Mouse (Mus musculus): Measurements from ENCODE around the gene Trpv3. TPM values are rescaled to one million over a fixed set of nuclear protein-coding genes. Genes with fewer than 3 reads are reported as not detected.
A peak's percentile ranks its signal among the peaks of the same experiment; 100 is the strongest.
"Not testable (repeated sequence)": the region's sequence is repeated elsewhere in the genome, so short reads cannot be mapped to it uniquely, and the experiment has no call there.

Gene Trpv3
- polyA plus RNA-seq, 1 experiment from 2014 or later: 0.01 TPM

- no peak overlapping the region for H3K9ac ChIP-seq
- 64% methylated on average over 1 of the region's 1 CpGs for WGBS (ENCODE audit: insufficient replicate concordance)
- H3K4me3 ChIP-seq (replicated peaks): no peak overlapping the region
- ATAC-seq (ENCODE audit: low read depth) (no peak), DNase-seq (no peak)
- H3K27me3 ChIP-seq: no peaks in the 10 kb centered on the region
- no peaks in the 10 kb centered on the region for H3K4me1 ChIP-seq (replicated peaks)
- H3K36me3 ChIP-seq: no peaks in the 10 kb centered on the region
- H3K9me3 ChIP-seq (replicated peaks): no peaks in the 10 kb centered on the region
- no peak overlapping the region for H3K4me2 ChIP-seq
- no peak overlapping the region for H3K27ac ChIP-seq
Measured at GRCm38 (mm10) chr11:73289621-73290020, 22.4 kb downstream of the Trpv3 start.

GRCm38 (mm10) chr11:73303123-73303522, 35.9 kb downstream of the Trpv3 start:
- H3K9me3 ChIP-seq (replicated peaks): no peaks in the 10 kb centered on the region
- H3K36me3 ChIP-seq: no peaks in the 10 kb centered on the region
- H3K27ac ChIP-seq: no peak overlapping the region
- WGBS (ENCODE audit: insufficient replicate concordance): 45% methylated on average over 2 of the region's 2 CpGs
- H3K9ac ChIP-seq: no peak overlapping the region
- H3K27me3 ChIP-seq: no peaks in the 10 kb centered on the region
- DNase-seq (no peak), ATAC-seq (ENCODE audit: low read depth) (no peak)
- no peak overlapping the region for H3K4me3 ChIP-seq (replicated peaks)
- H3K4me2 ChIP-seq: no peak overlapping the region
- H3K4me1 ChIP-seq (replicated peaks): no peaks in the 10 kb centered on the region

- WGBS (ENCODE audit: insufficient replicate concordance): 37% methylated on average over 3 of the region's 3 CpGs
- Histone ChIP-seq H3K27ac (no peak overlapping the region), H3K9ac (no peak overlapping the region), H3K4me1 (replicated peaks) (no peaks in the 10 kb centered on the region), H3K27me3 (no peaks in the 10 kb centered on the region), H3K36me3 (no peaks in the 10 kb centered on the region), H3K9me3 (replicated peaks) (no peaks in the 10 kb centered on the region), H3K4me2 (no peak overlapping the region), H3K4me3 (replicated peaks) (no peak overlapping the region)
- ATAC-seq (ENCODE audit: low read depth): no peak
- DNase-seq: no peak
Measured at GRCm38 (mm10) chr11:73315961-73316360, 48.8 kb downstream of the Trpv3 start.

GRCm38 (mm10) chr11:73318581-73318980, 51.4 kb downstream of the Trpv3 start:
- H3K4me1 ChIP-seq (replicated peaks); DNase-seq; H3K27ac ChIP-seq; ATAC-seq (ENCODE audit: low read depth); H3K4me3 ChIP-seq (replicated peaks); H3K4me2 ChIP-seq; H3K9ac ChIP-seq; H3K36me3 ChIP-seq; H3K27me3 ChIP-seq; H3K9me3 ChIP-seq (replicated peaks): not testable (repeated sequence)
- 58% methylated on average over 2 of the region's 2 CpGs for WGBS (ENCODE audit: insufficient replicate concordance)

GRCm38 (mm10) chr11:73321064-73321463, 53.9 kb downstream of the Trpv3 start:
- WGBS (ENCODE audit: insufficient replicate concordance): 75% methylated on average over 13 of the region's 13 CpGs
- H3K36me3 ChIP-seq; ATAC-seq (ENCODE audit: low read depth); H3K4me1 ChIP-seq (replicated peaks); H3K9ac ChIP-seq; DNase-seq; H3K27ac ChIP-seq; H3K9me3 ChIP-seq (replicated peaks); H3K27me3 ChIP-seq; H3K4me3 ChIP-seq (replicated peaks); H3K4me2 ChIP-seq: not testable (repeated sequence)

- DNase-seq (no peak), ATAC-seq (ENCODE audit: low read depth) (no peak)
- no peaks in the 10 kb centered on the region for H3K27me3 ChIP-seq
- no peak overlapping the region for H3K9ac ChIP-seq
- no peak overlapping the region for H3K4me2 ChIP-seq
- no peaks in the 10 kb centered on the region for H3K9me3 ChIP-seq (replicated peaks)
- no peak overlapping the region for H3K27ac ChIP-seq
- H3K36me3 ChIP-seq: no peaks in the 10 kb centered on the region
- no peaks in the 10 kb centered on the region for H3K4me1 ChIP-seq (replicated peaks)
- no peak overlapping the region for H3K4me3 ChIP-seq (replicated peaks)
- 51% methylated on average over 9 of the region's 9 CpGs for WGBS (ENCODE audit: insufficient replicate concordance)
Measured at GRCm38 (mm10) chr11:73323906-73324830, 57.0 kb downstream of the Trpv3 start.

GRCm38 (mm10) chr11:73326485-73326886, 59.3 kb downstream of the Trpv3 start:
- WGBS (ENCODE audit: insufficient replicate concordance): 27% methylated on average over 12 of the region's 12 CpGs
- Histone ChIP-seq H3K9me3 (replicated peaks) (no peaks in the 10 kb centered on the region), H3K4me1 (replicated peaks) (no peaks in the 10 kb centered on the region), H3K4me2 (0 out of 2 replicates have a peak overlapping the region, but pooled peaks have one; percentile 17), H3K4me3 (replicated peaks) (peak overlapping the region; percentile 12; the same call in 1 of the 2 replicates), H3K27me3 (no peaks in the 10 kb centered on the region), H3K9ac (no peak overlapping the region), H3K27ac (peak overlapping the region; percentile 63), H3K36me3 (no peaks in the 10 kb centered on the region)
- ATAC-seq (ENCODE audit: low read depth) (peak; percentile 83), DNase-seq (no peak)

- ATAC-seq (ENCODE audit: low read depth): no peak
- Histone ChIP-seq H3K4me2 (no peak overlapping the region), H3K4me1 (replicated peaks) (no peaks in the 10 kb centered on the region), H3K27ac (no peak overlapping the region), H3K9ac (no peak overlapping the region), H3K36me3 (no peaks in the 10 kb centered on the region), H3K9me3 (replicated peaks) (no peaks in the 10 kb centered on the region), H3K27me3 (no peaks in the 10 kb centered on the region), H3K4me3 (replicated peaks) (no peak overlapping the region)
- DNase-seq: no peak
- WGBS (ENCODE audit: insufficient replicate concordance): 67% methylated on average over 4 of the region's 4 CpGs
Measured at GRCm38 (mm10) chr11:73327361-73327760, 60.2 kb downstream of the Trpv3 start.

- 69% methylated on average over 27 of the region's 27 CpGs for WGBS (ENCODE audit: insufficient replicate concordance)
- DNase-seq: no peak
- Histone ChIP-seq H3K27ac (no peak within 1 kb of the TSS), H3K4me2 (no peak within 1 kb of the TSS), H3K36me3 (no peaks in the 10 kb centered on the region), H3K27me3 (no peaks in the 10 kb centered on the region), H3K4me3 (replicated peaks) (no peak within 1 kb of the TSS), H3K9ac (no peak within 1 kb of the TSS), H3K9me3 (replicated peaks) (no peaks in the 10 kb centered on the region), H3K4me1 (replicated peaks) (no peaks in the 10 kb centered on the region)
- ATAC-seq (ENCODE audit: low read depth): no peak
Measured at GRCm38 (mm10) chr11:73329442-73329841, 62.3 kb downstream of the Trpv3 start, which contains the start of the genes Aspa, Gm49340 and Spata22. Gene Aspa, minus strand, starts transcription at chr11:73329596. Gene Gm49340, plus strand, starts transcription at chr11:73329741. Gene Spata22, plus strand, starts transcription at chr11:73329741.

GRCm38 (mm10) chr11:73333357-73333756, 66.2 kb downstream of the Trpv3 start:
- H3K4me3 ChIP-seq (replicated peaks): no peak overlapping the region
- 61% methylated on average over 2 of the region's 2 CpGs for WGBS (ENCODE audit: insufficient replicate concordance)
- no peaks in the 10 kb centered on the region for H3K4me1 ChIP-seq (replicated peaks)
- ATAC-seq (ENCODE audit: low read depth) (no peak), DNase-seq (no peak)
- no peak overlapping the region for H3K9ac ChIP-seq
- no peak overlapping the region for H3K4me2 ChIP-seq
- H3K27me3 ChIP-seq: no peaks in the 10 kb centered on the region
- H3K27ac ChIP-seq: no peak overlapping the region
- H3K36me3 ChIP-seq: no peaks in the 10 kb centered on the region
- H3K9me3 ChIP-seq (replicated peaks): no peaks in the 10 kb centered on the region

- no peak for DNase-seq
- Histone ChIP-seq H3K27me3 (no peaks in the 10 kb centered on the region), H3K4me2 (no peak overlapping the region), H3K27ac (no peak overlapping the region), H3K9ac (no peak overlapping the region), H3K4me1 (replicated peaks) (no peaks in the 10 kb centered on the region), H3K9me3 (replicated peaks) (no peaks in the 10 kb centered on the region), H3K4me3 (replicated peaks) (no peak overlapping the region), H3K36me3 (no peaks in the 10 kb centered on the region)
- no peak for ATAC-seq (ENCODE audit: low read depth)
- WGBS (ENCODE audit: insufficient replicate concordance): 55% methylated on average over 4 of the region's 4 CpGs
Measured at GRCm38 (mm10) chr11:73336919-73337318, 69.7 kb downstream of the Trpv3 start.
